Mouse (Mus musculus) heart, postnatal 0 days (tissue): Measurements from ENCODE around the gene 6030468B19Rik.

Experiments used
- CTCF ChIP-seq: IDR thresholded peaks from 2 replicates; pipeline ENCODE4 v1.5.1; 2016; ENCODE audit warnings: antibody characterized with exemption, control low read depth, low read depth
- EP300 ChIP-seq: IDR thresholded peaks from 2 replicates; pipeline ENCODE4 v1.6.1; 2016; ENCODE audit warnings: antibody characterized with exemption, low read depth

DNA sequence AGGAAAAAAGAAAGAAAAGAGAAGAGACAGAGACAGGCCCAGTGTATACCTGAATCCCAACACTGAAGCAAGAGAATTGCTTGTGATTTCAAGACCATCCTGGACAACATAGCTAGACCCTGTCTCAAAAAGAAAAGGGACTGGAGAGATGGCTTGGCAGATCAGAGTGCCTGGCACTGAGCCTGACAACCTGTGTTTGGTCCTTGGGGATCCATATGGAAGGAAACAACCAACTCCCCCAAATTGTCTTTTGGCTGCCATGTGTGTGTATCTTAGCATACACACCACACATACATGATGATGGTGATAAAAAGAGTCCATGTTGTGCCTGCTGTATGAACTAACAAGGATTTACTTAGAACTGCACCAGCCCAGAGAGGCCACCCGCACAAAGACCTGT is 41.6 kb downstream of the 6030468B19Rik start:
- no peak for TF ChIP-seq CTCF
- TF ChIP-seq EP300 = no peak
